Mouse (Mus musculus): ENCODE data around the gene Rtbdn. TPM values are rescaled to one million over a fixed set of nuclear protein-coding genes. Genes with fewer than 3 reads are reported as not detected.
A peak's percentile ranks its signal among the peaks of the same experiment; 100 is the strongest.

Rtbdn gene
- polyA plus RNA-seq, 1 experiment from 2014 or later: 0.25 TPM

DNA sequence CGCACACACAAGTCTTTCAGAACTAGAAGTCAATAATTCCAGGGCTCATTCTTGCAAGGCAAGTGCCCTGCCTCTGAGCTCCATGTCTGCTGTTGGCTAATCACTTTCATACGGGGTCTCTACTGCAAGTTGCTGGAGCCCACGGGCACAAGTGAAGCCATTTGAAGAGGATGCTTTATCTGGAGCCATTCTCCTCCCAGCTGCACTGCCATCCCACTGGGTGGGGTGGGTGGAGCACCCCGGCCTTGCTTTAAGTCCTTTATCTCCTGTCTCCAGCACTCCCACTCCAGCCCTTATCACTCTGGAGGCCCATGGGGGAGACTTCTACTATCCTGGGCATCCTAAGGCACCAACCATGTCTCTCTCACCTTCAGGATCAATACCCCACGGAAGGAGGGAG is 24.1 kb downstream of the Rtbdn start:
- no peak overlapping the region for H3K27ac ChIP-seq (ENCODE audit: low read depth, low read length)
- ATAC-seq (ENCODE audit: insufficient read depth, low FRiP score, low TSS enrichment) (no peak), DNase-seq (ENCODE audit: low spot score) (no peak)
- peak overlapping the region; percentile 83 for H3K4me2 ChIP-seq (ENCODE audit: low read depth)
- H3K27me3 ChIP-seq (ENCODE audit: control insufficient read depth, insufficient read depth, low read length): no peaks in the 10 kb centered on the region
- peak overlapping the region; percentile 97 for H3K9ac ChIP-seq (ENCODE audit: low read length)
- H3K4me3 ChIP-seq (ENCODE audit: low read depth, low read length): peak overlapping the region; percentile 77
- peaks cover 9% of the 10 kb centered on the region for H3K4me1 ChIP-seq (ENCODE audit: control insufficient read depth, insufficient read depth, low read length)
- 76% methylated on average over 5 of the region's 5 CpGs for WGBS
- no peaks in the 10 kb centered on the region; the same call in 1 of the 2 replicates for H3K36me3 ChIP-seq (ENCODE audit: control insufficient read depth, insufficient read depth, low read length)
- no peaks in the 10 kb centered on the region for H3K9me3 ChIP-seq (ENCODE audit: control insufficient read depth, low read length)

DNA sequence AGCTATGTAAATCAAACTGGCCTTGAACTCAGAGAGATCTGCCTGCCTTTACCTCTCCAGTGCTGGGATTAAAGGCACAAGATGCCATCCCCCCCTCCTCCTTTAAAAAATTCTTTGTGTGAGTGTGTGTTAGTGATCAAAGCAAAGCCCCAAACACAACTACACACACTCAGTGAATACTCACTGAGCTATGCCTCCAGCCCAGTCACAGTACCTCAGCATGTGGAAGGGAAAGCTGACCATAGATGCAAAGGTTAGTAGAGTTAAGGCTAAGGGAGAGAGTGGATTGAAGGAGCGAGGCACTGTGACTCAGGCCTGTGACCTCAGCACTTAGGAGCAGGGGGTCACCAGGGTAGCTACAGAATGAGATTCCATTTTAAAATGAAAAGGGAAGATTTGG is 26.3 kb downstream of the Rtbdn start:
- peaks cover 22% of the 10 kb centered on the region for H3K4me1 ChIP-seq (ENCODE audit: control insufficient read depth, insufficient read depth, low read length)

GRCm38 (mm10) chr8:84973803-84974542 is 27.2 kb downstream of the Rtbdn start:
- no peak overlapping the region for H3K9ac ChIP-seq (ENCODE audit: low read length)
- WGBS: 68% methylated on average over 4 of the region's 4 CpGs
- no peaks in the 10 kb centered on the region; the same call in 1 of the 2 replicates for H3K36me3 ChIP-seq (ENCODE audit: control insufficient read depth, insufficient read depth, low read length)
- H3K27me3 ChIP-seq (ENCODE audit: control insufficient read depth, insufficient read depth, low read length): peaks cover 21% of the 10 kb centered on the region
- peaks cover 29% of the 10 kb centered on the region for H3K4me1 ChIP-seq (ENCODE audit: control insufficient read depth, insufficient read depth, low read length)
- ATAC-seq (ENCODE audit: insufficient read depth, low FRiP score, low TSS enrichment) (no peak), DNase-seq (ENCODE audit: low spot score) (peak; percentile 57)
- H3K27ac ChIP-seq (ENCODE audit: low read depth, low read length): no peak overlapping the region
- H3K9me3 ChIP-seq (ENCODE audit: control insufficient read depth, low read length): no peaks in the 10 kb centered on the region
- no peak overlapping the region for H3K4me2 ChIP-seq (ENCODE audit: low read depth)
- H3K4me3 ChIP-seq (ENCODE audit: low read depth, low read length): no peak overlapping the region

More for the DNA sequence above, 26.3 kb downstream of the Rtbdn start:
- Histone ChIP-seq H3K36me3 (ENCODE audit: control insufficient read depth, insufficient read depth, low read length) (no peaks in the 10 kb centered on the region; the same call in 1 of the 2 replicates), H3K9me3 (ENCODE audit: control insufficient read depth, low read length) (no peaks in the 10 kb centered on the region), H3K4me2 (ENCODE audit: low read depth) (no peak overlapping the region), H3K27ac (ENCODE audit: low read depth, low read length) (no peak overlapping the region), H3K4me3 (ENCODE audit: low read depth, low read length) (no peak overlapping the region), H3K9ac (ENCODE audit: low read length) (no peak overlapping the region), H3K27me3 (ENCODE audit: control insufficient read depth, insufficient read depth, low read length) (peaks cover 13% of the 10 kb centered on the region)
- DNase-seq (ENCODE audit: low spot score) (no peak), ATAC-seq (ENCODE audit: insufficient read depth, low FRiP score, low TSS enrichment) (no peak)
- 94% methylated on average over 1 of the region's 1 CpGs for WGBS

- H3K9ac ChIP-seq (ENCODE audit: low read length): no peak overlapping the region
- no peaks in the 10 kb centered on the region; the same call in 1 of the 2 replicates for H3K36me3 ChIP-seq (ENCODE audit: control insufficient read depth, insufficient read depth, low read length)
- ATAC-seq (ENCODE audit: insufficient read depth, low FRiP score, low TSS enrichment) (no peak), DNase-seq (ENCODE audit: low spot score) (no peak)
- H3K9me3 ChIP-seq (ENCODE audit: control insufficient read depth, low read length): no peaks in the 10 kb centered on the region
- H3K4me3 ChIP-seq (ENCODE audit: low read depth, low read length): no peak overlapping the region
- no peak overlapping the region for H3K27ac ChIP-seq (ENCODE audit: low read depth, low read length)
- peaks cover 27% of the 10 kb centered on the region for H3K27me3 ChIP-seq (ENCODE audit: control insufficient read depth, insufficient read depth, low read length)
- no peak overlapping the region for H3K4me2 ChIP-seq (ENCODE audit: low read depth)
- peaks cover 34% of the 10 kb centered on the region for H3K4me1 ChIP-seq (ENCODE audit: control insufficient read depth, insufficient read depth, low read length)
- WGBS: 82% methylated on average over 8 of the region's 8 CpGs
Observed at GRCm38 (mm10) chr8:84974543-84975142, 27.9 kb downstream of the Rtbdn start.

DNA sequence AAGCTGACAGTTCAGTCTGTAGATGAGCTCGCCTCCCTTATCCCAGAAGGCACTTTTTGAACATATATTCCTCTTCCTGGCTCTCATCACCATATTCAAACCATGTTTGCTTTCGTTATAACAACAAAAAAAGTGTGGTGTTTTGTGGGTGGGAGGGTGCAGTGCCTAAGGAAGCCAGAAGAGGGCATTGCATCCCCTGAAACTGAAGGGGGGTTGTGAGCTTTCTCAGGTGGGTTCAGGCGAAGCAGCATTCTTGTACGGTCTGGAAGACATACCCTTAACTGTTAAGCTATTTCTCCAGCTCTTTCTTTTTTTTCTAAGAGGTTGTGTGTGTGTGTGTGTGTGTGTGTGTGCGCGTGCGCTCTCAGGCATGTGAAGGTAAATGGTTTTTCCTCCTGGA is 28.6 kb downstream of the Rtbdn start:
- peak; percentile 50 for DNase-seq (ENCODE audit: low spot score)
- Histone ChIP-seq H3K9me3 (ENCODE audit: control insufficient read depth, low read length) (no peaks in the 10 kb centered on the region), H3K9ac (ENCODE audit: low read length) (no peak overlapping the region), H3K4me3 (ENCODE audit: low read depth, low read length) (no peak overlapping the region), H3K4me1 (ENCODE audit: control insufficient read depth, insufficient read depth, low read length) (peaks cover 40% of the 10 kb centered on the region), H3K27ac (ENCODE audit: low read depth, low read length) (no peak overlapping the region), H3K27me3 (ENCODE audit: control insufficient read depth, insufficient read depth, low read length) (peaks cover 34% of the 10 kb centered on the region), H3K4me2 (ENCODE audit: low read depth) (no peak overlapping the region), H3K36me3 (ENCODE audit: control insufficient read depth, insufficient read depth, low read length) (no peaks in the 10 kb centered on the region; the same call in 1 of the 2 replicates)
- 33% methylated on average over 7 of the region's 7 CpGs for WGBS
- no peak for ATAC-seq (ENCODE audit: insufficient read depth, low FRiP score, low TSS enrichment)

DNA sequence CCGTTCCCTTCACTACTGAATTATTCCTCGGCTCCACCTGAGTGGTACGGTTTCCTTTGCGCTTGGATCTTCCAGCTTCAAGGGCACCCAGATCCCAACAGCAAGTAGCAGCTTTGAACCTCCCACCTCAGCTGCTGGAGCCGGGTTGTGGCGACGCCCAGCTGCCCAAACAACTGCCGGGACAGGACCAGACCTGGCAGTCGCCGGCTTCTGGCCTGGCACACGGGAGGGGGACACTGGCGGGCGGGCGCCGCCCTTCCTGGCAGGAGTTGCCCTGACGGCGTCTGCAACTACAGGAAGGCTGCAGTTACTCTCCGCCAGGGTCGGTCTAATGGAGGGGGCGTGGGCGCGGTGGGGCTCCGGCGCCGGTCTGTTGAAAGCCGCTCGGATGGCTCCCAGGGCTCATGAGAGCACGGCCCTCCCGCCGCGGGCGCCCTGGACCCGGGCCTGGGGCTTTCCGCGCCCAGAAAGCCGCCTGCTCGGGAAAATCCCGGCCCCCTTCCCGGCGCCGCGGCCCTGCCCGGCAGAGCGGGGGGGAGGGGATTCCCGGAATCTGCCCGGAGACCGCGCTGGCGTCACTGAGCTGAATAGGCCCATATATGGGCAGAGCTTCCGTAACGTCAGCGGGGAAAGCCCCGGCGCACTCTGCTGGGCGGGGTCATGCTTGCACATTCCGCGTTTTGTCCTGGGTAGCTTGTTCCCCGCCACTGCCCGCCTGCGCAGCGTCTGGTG is 29.4 kb downstream of the Rtbdn start:
- Histone ChIP-seq H3K4me2 (ENCODE audit: low read depth) (peak overlapping the region; percentile 79), H3K9ac (ENCODE audit: low read length) (peak overlapping the region; percentile 23), H3K9me3 (ENCODE audit: control insufficient read depth, low read length) (no peaks in the 10 kb centered on the region), H3K27ac (ENCODE audit: low read depth, low read length) (no peak overlapping the region), H3K4me3 (ENCODE audit: low read depth, low read length) (peak overlapping the region; percentile 44), H3K36me3 (ENCODE audit: control insufficient read depth, insufficient read depth, low read length) (no peaks in the 10 kb centered on the region; the same call in 1 of the 2 replicates), H3K4me1 (ENCODE audit: control insufficient read depth, insufficient read depth, low read length) (peaks cover 36% of the 10 kb centered on the region), H3K27me3 (ENCODE audit: control insufficient read depth, insufficient read depth, low read length) (peaks cover 37% of the 10 kb centered on the region)
- peak; percentile 92 for DNase-seq (ENCODE audit: low spot score)
- under 1% methylated on average over 60 of the region's 61 CpGs for WGBS
- ATAC-seq (ENCODE audit: insufficient read depth, low FRiP score, low TSS enrichment): peak; percentile 86

DNA sequence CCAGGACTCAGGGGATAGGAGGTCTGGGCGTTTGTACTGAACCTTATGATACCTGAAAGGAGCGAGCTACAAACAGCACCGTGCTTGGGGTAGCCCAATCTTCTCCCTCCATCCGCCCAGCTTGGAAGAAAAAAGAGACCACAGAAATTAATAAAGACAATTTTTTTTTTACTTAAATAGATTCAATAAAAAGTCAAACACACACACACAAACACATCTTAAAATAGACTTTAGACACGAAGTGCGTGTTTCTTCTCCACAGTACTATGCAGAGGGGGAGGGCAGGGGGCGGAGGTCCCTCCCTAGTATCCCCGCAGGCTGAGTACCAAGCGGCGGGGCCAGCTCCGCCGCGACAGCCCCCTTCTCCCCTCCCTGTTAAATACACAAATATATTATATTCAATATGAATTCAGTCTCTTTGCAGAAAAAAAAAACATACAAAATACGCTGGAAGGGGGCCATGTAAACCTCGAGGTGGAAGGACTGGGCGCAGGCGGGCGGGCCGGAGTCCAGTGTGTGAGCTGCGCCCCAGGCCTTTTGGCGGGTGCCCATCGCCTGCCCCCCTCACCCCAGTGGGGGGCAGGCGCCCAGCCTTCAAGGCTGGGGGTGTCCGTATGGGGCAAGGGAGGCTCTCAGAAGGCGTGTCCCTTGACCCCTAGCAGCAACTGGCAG is 30.1 kb downstream of the Rtbdn start:
- Histone ChIP-seq H3K27ac (ENCODE audit: low read depth, low read length) (no peak overlapping the region), H3K4me1 (ENCODE audit: control insufficient read depth, insufficient read depth, low read length) (peaks cover 36% of the 10 kb centered on the region)

More for the DNA sequence above, 30.1 kb downstream of the Rtbdn start:
- WGBS: 1% methylated on average over 25 of the region's 25 CpGs
- H3K9ac ChIP-seq (ENCODE audit: low read length): no peak overlapping the region
- no peak for ATAC-seq (ENCODE audit: insufficient read depth, low FRiP score, low TSS enrichment)
- peak overlapping the region; percentile 44 for H3K4me3 ChIP-seq (ENCODE audit: low read depth, low read length)
- H3K9me3 ChIP-seq (ENCODE audit: control insufficient read depth, low read length): no peaks in the 10 kb centered on the region
- peaks cover 37% of the 10 kb centered on the region for H3K27me3 ChIP-seq (ENCODE audit: control insufficient read depth, insufficient read depth, low read length)
- DNase-seq (ENCODE audit: low spot score): no peak
- H3K36me3 ChIP-seq (ENCODE audit: control insufficient read depth, insufficient read depth, low read length): no peaks in the 10 kb centered on the region; the same call in 1 of the 2 replicates
- peak overlapping the region; percentile 79 for H3K4me2 ChIP-seq (ENCODE audit: low read depth)

Data from neural tube, embryonic 11.5 days (tissue).